Mouse (Mus musculus) thymus, postnatal 14 days (tissue): ENCODE measurements around the gene Prm1.
"Not testable (repeated sequence)": the region's sequence is repeated elsewhere in the genome, so short reads cannot be mapped to it uniquely, and the experiment has no call there.

Experiments
- DNase-seq: peaks from one replicate; pipeline ENCODE4 v3.0.0; 2021

Gene Prm1

DNA sequence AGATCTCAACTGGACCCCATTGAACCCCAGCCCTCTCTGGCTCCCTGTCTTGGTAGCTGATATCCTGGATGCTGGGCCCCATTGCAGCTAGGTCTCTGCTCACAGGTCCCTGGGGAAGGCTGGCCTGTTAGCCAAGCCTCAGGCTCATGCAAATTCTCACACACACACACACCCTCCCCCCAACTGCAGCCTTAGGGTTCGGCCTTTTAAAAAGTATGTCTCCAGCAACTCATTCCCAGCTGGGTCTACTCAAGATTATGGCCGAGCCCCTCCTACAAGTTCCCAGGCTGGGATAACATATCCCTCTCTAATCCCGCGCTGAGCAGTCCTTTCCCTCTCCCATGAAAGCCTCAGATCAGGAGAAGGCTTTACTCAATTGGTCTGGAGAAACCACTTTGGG lies 15.7 kb upstream of the Prm1 start:
- no peak for DNase-seq

DNA sequence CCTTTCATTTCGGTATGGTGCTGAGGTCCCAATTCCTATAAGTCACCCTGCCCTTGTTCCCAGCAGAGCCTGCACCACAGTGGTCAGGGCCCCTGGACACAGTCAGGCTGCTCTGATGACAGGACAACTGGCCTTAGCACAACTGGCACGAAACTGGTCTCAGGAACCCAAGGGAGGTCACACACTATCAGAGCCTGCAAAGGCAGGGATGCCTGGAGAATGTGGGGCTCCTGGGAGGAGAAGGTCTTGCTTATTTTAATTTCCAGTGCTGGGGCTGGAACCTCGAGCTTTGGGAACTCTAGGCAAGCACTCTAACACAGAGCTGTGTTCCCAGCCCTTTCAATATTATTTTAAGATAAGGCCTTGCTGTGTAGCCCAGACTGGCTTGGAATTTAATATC lies 14.3 kb upstream of the Prm1 start:
- no peak for DNase-seq

GRCm38 (mm10) chr16:10818579-10819135 lies 13.0 kb upstream of the Prm1 start:
- DNase-seq, result no peak

DNA sequence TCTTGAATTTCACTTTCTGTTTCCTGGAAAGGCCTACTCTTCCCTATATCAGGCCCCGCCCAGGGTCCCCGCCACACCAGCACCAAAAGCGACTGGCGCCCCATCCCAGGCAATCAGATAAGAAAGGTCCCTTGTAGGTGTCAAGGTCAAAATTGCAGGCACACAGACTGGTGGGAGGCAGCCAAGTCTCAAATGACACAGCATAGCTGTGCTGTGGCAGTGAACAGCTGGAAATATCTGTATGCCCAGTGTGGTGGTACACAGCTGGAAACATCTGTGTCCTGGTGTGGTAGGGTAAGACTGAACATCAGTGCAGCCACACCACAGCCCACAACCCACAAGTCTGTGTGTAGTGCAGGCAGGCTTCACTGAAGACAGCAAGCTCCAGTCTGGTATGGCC lies 9.2 kb upstream of the Prm1 start:
- peak; percentile 43 for DNase-seq

DNA sequence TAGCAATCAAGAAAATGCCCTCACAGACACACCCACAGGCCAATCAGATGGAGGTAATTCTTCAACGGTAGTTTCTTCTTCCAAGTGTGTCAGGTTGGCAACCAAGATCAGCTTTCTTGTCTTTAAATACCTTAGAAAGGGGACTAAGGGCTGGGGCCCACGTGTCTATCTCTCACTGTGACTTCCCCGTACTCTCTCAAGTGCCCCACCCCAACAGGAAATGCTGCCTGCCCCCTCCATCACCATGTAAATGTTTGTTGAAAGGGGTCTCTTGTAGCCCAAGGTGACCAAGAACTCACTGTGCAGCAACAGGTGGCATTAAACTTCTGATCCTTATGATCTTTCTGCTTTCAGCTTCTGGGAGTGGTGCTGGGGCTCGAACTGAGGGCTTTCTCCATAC lies 8.1 kb upstream of the Prm1 start:
- DNase-seq, result peak; percentile 52

GRCm38 (mm10) chr16:10812865-10813371 lies 7.3 kb upstream of the Prm1 start, which contains the start of gene Gm11172:
Gm11172 (plus strand) TSS chr16:10812915.
- DNase-seq, result peak; percentile 39

DNA sequence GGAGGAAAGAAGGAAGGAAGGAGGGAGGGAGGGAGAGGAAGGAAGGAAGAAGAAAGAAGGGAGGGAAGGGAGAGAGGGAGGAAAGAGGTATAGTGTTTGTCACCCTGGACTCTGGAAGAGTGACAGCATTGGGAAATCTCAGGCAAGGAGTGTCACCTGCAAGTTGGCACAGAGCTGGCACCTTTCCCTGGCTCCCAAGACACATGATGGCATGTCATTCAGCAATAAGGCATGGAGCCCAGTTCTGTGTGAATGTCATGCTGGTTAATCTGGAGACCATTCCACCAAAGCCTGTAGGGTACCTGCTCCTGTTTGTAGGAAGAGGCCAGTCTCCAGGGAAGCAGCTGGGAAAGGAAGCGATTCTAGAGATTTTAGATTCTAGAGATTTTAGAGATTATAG lies 4.7 kb upstream of the Prm1 start:
- DNase-seq, result no peak

GRCm38 (mm10) chr16:10802420-10802819 lies 3.2 kb downstream of the Prm1 start:
- DNase-seq, result not testable (repeated sequence)

DNA sequence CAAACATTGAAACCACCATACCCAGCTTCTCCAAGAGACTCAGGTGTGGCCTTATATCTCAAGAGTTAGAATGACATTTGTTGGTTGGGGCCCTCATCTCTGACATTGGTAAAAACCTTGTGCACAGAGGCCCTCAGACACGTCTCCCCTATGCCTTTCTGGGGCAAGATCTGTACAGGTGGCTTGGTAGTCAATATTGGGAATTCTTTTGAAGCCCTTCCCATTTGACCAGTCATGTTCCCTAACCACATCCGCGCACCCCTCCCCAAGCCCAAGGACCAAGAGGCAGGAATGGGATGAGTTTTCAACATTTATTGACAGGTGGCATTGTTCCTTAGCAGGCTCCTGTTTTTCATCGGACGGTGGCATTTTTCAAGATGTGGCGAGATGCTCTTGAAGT lies 9.6 kb downstream of the Prm1 start, which contains the start of gene Prm2:
Gene Prm2, minus strand, starts transcription at position 101 of the 400 bp plus-strand sequence.
- no peak for DNase-seq

- DNase-seq, result no peak
These were observed 14.9 kb downstream of the Prm1 start, which contains the start of gene Prm3 for GRCm38 (mm10) chr16:10790702-10791101. Prm3 (minus strand) TSS chr16:10790914.

- no peak for DNase-seq
These were observed 16.8 kb downstream of the Prm1 start for GRCm38 (mm10) chr16:10788866-10789265.

DNA sequence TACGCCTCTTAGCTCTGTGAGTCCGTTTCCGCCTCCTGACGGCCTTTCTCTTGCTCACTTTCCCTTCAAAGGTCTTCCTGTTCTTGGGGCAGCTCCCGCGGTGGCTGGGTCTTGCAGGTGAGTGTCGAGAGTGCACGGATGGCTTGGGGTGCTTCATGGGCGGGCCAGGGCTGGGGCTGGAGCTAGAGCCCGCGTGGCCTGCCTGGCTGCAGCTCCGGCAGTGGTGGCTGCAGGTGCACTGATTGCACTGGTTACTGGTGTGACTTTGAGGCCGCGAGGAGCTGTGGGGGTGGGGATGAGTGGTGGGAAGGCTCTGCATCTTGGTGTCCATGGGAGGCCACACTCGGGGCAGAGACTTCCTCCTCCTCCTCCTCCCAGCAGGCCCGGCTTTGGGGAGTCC lies 17.4 kb downstream of the Prm1 start, which contains the start of gene Tnp2:
Gene Tnp2, minus strand, starts transcription at position 390 of the 400 bp plus-strand sequence.
- peak; percentile 72 for DNase-seq

- DNase-seq, result no peak
These were observed 18.0 kb downstream of the Prm1 start for GRCm38 (mm10) chr16:10787548-10788058.

- peak; percentile 36 for DNase-seq
These were observed 18.7 kb downstream of the Prm1 start for GRCm38 (mm10) chr16:10786782-10787547.

GRCm38 (mm10) chr16:10786288-10786687 lies 19.4 kb downstream of the Prm1 start:
- peak; percentile 93 for DNase-seq

- DNase-seq, result peak; percentile 97
These were observed 20.0 kb downstream of the Prm1 start, which contains the start of gene Socs1 for GRCm38 (mm10) chr16:10785371-10786231. Socs1 (minus strand) TSS chr16:10785536.

- peak; percentile 99 for DNase-seq
These were observed 20.8 kb downstream of the Prm1 start for GRCm38 (mm10) chr16:10784793-10785370.

GRCm38 (mm10) chr16:10783883-10784792 lies 21.5 kb downstream of the Prm1 start:
- peak; percentile 67 for DNase-seq

GRCm38 (mm10) chr16:10783451-10783850 lies 22.2 kb downstream of the Prm1 start:
- no peak for DNase-seq

DNA sequence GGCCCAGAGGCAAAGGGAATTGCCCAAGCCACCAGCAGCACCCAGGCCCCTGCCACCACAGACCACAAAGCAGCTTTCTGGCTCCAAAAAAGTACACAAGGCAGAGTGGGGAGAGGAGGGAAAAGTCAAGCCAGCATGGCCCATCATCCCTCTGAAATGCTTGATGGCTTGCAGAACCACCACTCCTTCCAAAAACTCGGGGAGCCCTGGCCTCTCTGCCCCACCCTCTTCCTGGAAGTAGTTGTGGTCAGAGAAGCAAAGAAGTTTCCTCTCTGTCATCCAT lies 22.5 kb downstream of the Prm1 start:
- peak; percentile 45 for DNase-seq

- peak; percentile 47 for DNase-seq
These were observed 23.1 kb downstream of the Prm1 start for GRCm38 (mm10) chr16:10782377-10783151.
